Mouse (Mus musculus): ENCODE results near the gene Zbtb17. TPM values are rescaled to one million over a fixed set of nuclear protein-coding genes. Genes with fewer than 3 reads are reported as not detected.

The Zbtb17 gene
- total RNA-seq, 4 experiments from 2014 or later: 36.7 to 42.0 (median 38.0) TPM

GRCm38 (mm10) chr4:141458236-141458635, 13.8 kb downstream of the Zbtb17 start:
- DNase-seq (ENCODE audit: low spot score in 2 of 2): no peak

GRCm38 (mm10) chr4:141458888-141459287, 14.4 kb downstream of the Zbtb17 start:
- no peak for DNase-seq (ENCODE audit: low spot score in 2 of 2)

GRCm38 (mm10) chr4:141459766-141460165, 15.3 kb downstream of the Zbtb17 start:
- no peak for DNase-seq (ENCODE audit: low spot score in 2 of 2)

- no peak for DNase-seq (ENCODE audit: low spot score in 2 of 2)
Observed at GRCm38 (mm10) chr4:141460481-141460880, 16.0 kb downstream of the Zbtb17 start.

GRCm38 (mm10) chr4:141461088-141461487, 16.6 kb downstream of the Zbtb17 start:
- DNase-seq (ENCODE audit: low spot score in 2 of 2): no peak

- no peak for DNase-seq (ENCODE audit: low spot score in 2 of 2)
Observed at GRCm38 (mm10) chr4:141461576-141461975, 17.1 kb downstream of the Zbtb17 start.

GRCm38 (mm10) chr4:141463472-141463871, 19.0 kb downstream of the Zbtb17 start:
- no peak for DNase-seq (ENCODE audit: low spot score in 2 of 2)

- no peak for DNase-seq (ENCODE audit: low spot score in 2 of 2)
Observed at GRCm38 (mm10) chr4:141464722-141465121, 20.3 kb downstream of the Zbtb17 start.

- DNase-seq (ENCODE audit: low spot score in 2 of 2): no peak
Observed at GRCm38 (mm10) chr4:141465512-141466288, 21.2 kb downstream of the Zbtb17 start.

GRCm38 (mm10) chr4:141466289-141466795, 21.9 kb downstream of the Zbtb17 start:
- no peak for DNase-seq (ENCODE audit: low spot score in 2 of 2)

- DNase-seq (ENCODE audit: low spot score in 2 of 2): no peak
Observed at GRCm38 (mm10) chr4:141466844-141467580, 22.6 kb downstream of the Zbtb17 start.

- no peak for DNase-seq (ENCODE audit: low spot score in 2 of 2)
Observed at GRCm38 (mm10) chr4:141467581-141467927, 23.1 kb downstream of the Zbtb17 start.

GRCm38 (mm10) chr4:141468576-141468975, 24.1 kb downstream of the Zbtb17 start:
- DNase-seq (ENCODE audit: low spot score in 2 of 2): no peak

GRCm38 (mm10) chr4:141469343-141469742, 24.9 kb downstream of the Zbtb17 start:
- DNase-seq (ENCODE audit: low spot score in 2 of 2): no peak

GRCm38 (mm10) chr4:141471491-141471890, 27.0 kb downstream of the Zbtb17 start:
- no peak for DNase-seq (ENCODE audit: low spot score in 2 of 2)

- DNase-seq (ENCODE audit: low spot score in 2 of 2): no peak
Observed at GRCm38 (mm10) chr4:141472641-141473321, 28.3 kb downstream of the Zbtb17 start.

- no peak for DNase-seq (ENCODE audit: low spot score in 2 of 2)
Observed at GRCm38 (mm10) chr4:141474431-141474830, 30.0 kb downstream of the Zbtb17 start.

GRCm38 (mm10) chr4:141477681-141478102, 33.2 kb downstream of the Zbtb17 start:
- DNase-seq (ENCODE audit: low spot score in 2 of 2): peak; percentile 49 to 71

- DNase-seq (ENCODE audit: low spot score in 2 of 2): no peak
Observed at GRCm38 (mm10) chr4:141478225-141478624, 33.8 kb downstream of the Zbtb17 start.

- DNase-seq (ENCODE audit: low spot score in 2 of 2): no peak
Observed at GRCm38 (mm10) chr4:141478794-141479193, 34.3 kb downstream of the Zbtb17 start.

- no peak for DNase-seq (ENCODE audit: low spot score in 2 of 2)
Observed at GRCm38 (mm10) chr4:141479411-141479810, 35.0 kb downstream of the Zbtb17 start.

GRCm38 (mm10) chr4:141484071-141484470, 39.6 kb downstream of the Zbtb17 start:
- DNase-seq (ENCODE audit: low spot score in 2 of 2): no peak
